Mouse (Mus musculus) heart, postnatal 36 days (tissue): Measurements from ENCODE around the gene Dcaf4. TPM values are rescaled to one million over a fixed set of nuclear protein-coding genes. Genes with fewer than 3 reads are reported as not detected.

ENCODE experiments used
- total RNA-seq, 2 experiments: library from RNA; stranded (reverse); gene quantifications; 2 replicates each; pipeline ENCODE4 v1.2.3; 2021

Gene Dcaf4
- total RNA-seq, 2 experiments from 2014 or later, result 14.8 to 17.7 TPM

Other genes with a start within 250 kb of the Dcaf4 start
- gene Dpf3, start 32.8 kb upstream of the Dcaf4 start, total RNA-seq, result 10 to 100 TPM; 16.3 to 22.3 TPM
- 10 to 100 TPM; 14.2 to 18.7 TPM for gene Zfyve1, start 76.8 kb downstream of the Dcaf4 start, total RNA-seq
- gene Rbm25, start 110.8 kb downstream of the Dcaf4 start, total RNA-seq, result 10 to 100 TPM; 54.5 to 54.7 TPM
- gene Psen1, start 167.7 kb downstream of the Dcaf4 start, total RNA-seq, result 10 to 100 TPM; 33.3 to 35.6 TPM
- 10 to 100 TPM; 10.2 to 11.4 TPM for gene Papln, start 243.2 kb downstream of the Dcaf4 start, total RNA-seq